Mouse (Mus musculus): Measurements from ENCODE around the gene Tmem253. TPM values are rescaled to one million over a fixed set of nuclear protein-coding genes. Genes with fewer than 3 reads are reported as not detected.

The Tmem253 gene
- polyA plus RNA-seq, 1 experiment, result 0.34 TPM

DNA sequence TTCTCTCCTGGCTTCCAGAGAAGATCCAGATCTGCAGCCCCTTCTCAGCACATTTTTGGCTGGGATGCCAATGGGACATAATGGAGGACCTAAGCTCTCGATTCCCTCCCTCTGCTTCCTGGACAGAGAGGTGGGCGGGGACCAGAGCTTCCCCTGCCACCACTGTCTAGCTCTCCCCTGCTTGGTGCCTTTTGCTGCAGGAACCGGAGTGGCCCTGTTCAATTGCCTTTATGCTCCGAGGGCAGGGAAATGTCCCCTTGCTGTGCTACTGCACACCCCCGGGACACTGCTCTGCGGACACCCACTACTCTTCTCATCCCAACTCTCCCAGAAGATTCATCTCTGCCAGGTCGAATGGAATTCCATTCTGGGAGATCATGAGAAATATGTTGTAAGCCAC lies 10.3 kb upstream of the Tmem253 start:
- Histone ChIP-seq H3K36me3 (ENCODE audit: control insufficient read depth, insufficient read depth) (peaks cover 20% of the 10 kb centered on the region), H3K4me3 (no peak overlapping the region), H3K27me3 (ENCODE audit: control insufficient read depth, insufficient read depth, insufficient read length) (no peaks in the 10 kb centered on the region), H3K4me2 (ENCODE audit: low read depth) (no peak overlapping the region), H3K79me2 (ENCODE audit: control insufficient read depth, insufficient read depth) (no peaks in the 10 kb centered on the region), H3ac (ENCODE audit: control insufficient read depth, insufficient read length) (no peak overlapping the region)
- TF ChIP-seq MYOD1 (IDR thresholded peaks at IDR 0.05; ENCODE audit: control insufficient read depth in 1 of 3, insufficient read length in 2 of 3, low read depth in 2 of 3), result no peak
- no peak for TF ChIP-seq CEBPB (IDR thresholded peaks at IDR 0.05; ENCODE audit: insufficient read depth, poor library complexity, severe bottlenecking)
- no peak for TF ChIP-seq POLR2A (IDR thresholded peaks at IDR 0.05; ENCODE audit: insufficient read length, low read depth)
- TF ChIP-seq TCF12 (IDR thresholded peaks at IDR 0.05; ENCODE audit: insufficient read depth, poor library complexity, severe bottlenecking), result no peak
- TF ChIP-seq E2F4 (IDR thresholded peaks at IDR 0.05; ENCODE audit: insufficient read depth), result no peak
- no peak for TF ChIP-seq TCF3 (IDR thresholded peaks at IDR 0.05; ENCODE audit: insufficient read length, low read depth)
- no peak for TF ChIP-seq MYOG (IDR thresholded peaks at IDR 0.05; ENCODE audit: control insufficient read depth in 1 of 3, insufficient read depth in 1 of 3, insufficient read length in 2 of 3, low read depth in 2 of 3)
- no peak for TF ChIP-seq REST (IDR thresholded peaks at IDR 0.05; ENCODE audit: insufficient read depth, insufficient read length)
- TF ChIP-seq USF1 (IDR thresholded peaks at IDR 0.05; ENCODE audit: low read depth), result no peak
- TF ChIP-seq POLR2AphosphoS2 (IDR thresholded peaks at IDR 0.05; ENCODE audit: insufficient read length, low read depth), result no peak
- no peak for TF ChIP-seq SRF (IDR thresholded peaks at IDR 0.05; ENCODE audit: control insufficient read depth, insufficient read length, low read depth)
- no peak for TF ChIP-seq MAX (IDR thresholded peaks at IDR 0.05; ENCODE audit: low read depth)

DNA sequence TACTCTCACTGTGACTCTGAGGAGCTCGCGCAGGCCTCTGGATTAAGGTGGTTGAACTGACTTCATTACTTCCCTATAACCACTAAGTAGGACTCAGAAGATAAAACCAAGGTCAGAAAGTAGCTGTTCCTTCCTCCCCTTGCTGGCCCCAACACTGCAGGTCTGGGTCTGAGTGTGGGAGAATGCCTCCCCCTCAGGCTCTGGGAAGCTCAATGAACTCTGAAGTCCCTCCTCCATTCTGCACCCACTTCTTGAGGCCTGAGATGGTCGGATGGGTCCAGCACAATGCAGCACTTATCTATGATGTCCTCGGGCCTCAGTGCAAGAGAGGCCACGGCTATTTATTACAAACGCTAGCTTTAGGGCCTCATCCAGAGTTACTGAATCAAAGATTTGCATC lies 9.8 kb upstream of the Tmem253 start:
- Histone ChIP-seq H3ac (ENCODE audit: control insufficient read depth, insufficient read length) (no peak overlapping the region), H3K36me3 (ENCODE audit: control insufficient read depth, insufficient read depth) (peaks cover 20% of the 10 kb centered on the region), H3K27me3 (ENCODE audit: control insufficient read depth, insufficient read depth, insufficient read length) (no peaks in the 10 kb centered on the region), H3K4me3 (no peak overlapping the region), H3K79me2 (ENCODE audit: control insufficient read depth, insufficient read depth) (no peaks in the 10 kb centered on the region), H3K4me2 (ENCODE audit: low read depth) (no peak overlapping the region)
- TF ChIP-seq TCF12 (IDR thresholded peaks at IDR 0.05; ENCODE audit: insufficient read depth, poor library complexity, severe bottlenecking), result no peak
- no peak for TF ChIP-seq REST (IDR thresholded peaks at IDR 0.05; ENCODE audit: insufficient read depth, insufficient read length)
- TF ChIP-seq TCF3 (IDR thresholded peaks at IDR 0.05; ENCODE audit: insufficient read length, low read depth), result no peak
- TF ChIP-seq MAX (IDR thresholded peaks at IDR 0.05; ENCODE audit: low read depth), result no peak
- no peak for TF ChIP-seq CEBPB (IDR thresholded peaks at IDR 0.05; ENCODE audit: insufficient read depth, poor library complexity, severe bottlenecking)
- no peak for TF ChIP-seq E2F4 (IDR thresholded peaks at IDR 0.05; ENCODE audit: insufficient read depth)
- no peak for TF ChIP-seq USF1 (IDR thresholded peaks at IDR 0.05; ENCODE audit: low read depth)
- TF ChIP-seq MYOG (IDR thresholded peaks at IDR 0.05; ENCODE audit: control insufficient read depth in 1 of 3, insufficient read depth in 1 of 3, insufficient read length in 2 of 3, low read depth in 2 of 3), result no peak
- TF ChIP-seq POLR2A (IDR thresholded peaks at IDR 0.05; ENCODE audit: insufficient read length, low read depth), result no peak
- no peak for TF ChIP-seq MYOD1 (IDR thresholded peaks at IDR 0.05; ENCODE audit: control insufficient read depth in 1 of 3, insufficient read length in 2 of 3, low read depth in 2 of 3)
- TF ChIP-seq POLR2AphosphoS2 (IDR thresholded peaks at IDR 0.05; ENCODE audit: insufficient read length, low read depth), result no peak
- TF ChIP-seq SRF (IDR thresholded peaks at IDR 0.05; ENCODE audit: control insufficient read depth, insufficient read length, low read depth), result no peak

DNA sequence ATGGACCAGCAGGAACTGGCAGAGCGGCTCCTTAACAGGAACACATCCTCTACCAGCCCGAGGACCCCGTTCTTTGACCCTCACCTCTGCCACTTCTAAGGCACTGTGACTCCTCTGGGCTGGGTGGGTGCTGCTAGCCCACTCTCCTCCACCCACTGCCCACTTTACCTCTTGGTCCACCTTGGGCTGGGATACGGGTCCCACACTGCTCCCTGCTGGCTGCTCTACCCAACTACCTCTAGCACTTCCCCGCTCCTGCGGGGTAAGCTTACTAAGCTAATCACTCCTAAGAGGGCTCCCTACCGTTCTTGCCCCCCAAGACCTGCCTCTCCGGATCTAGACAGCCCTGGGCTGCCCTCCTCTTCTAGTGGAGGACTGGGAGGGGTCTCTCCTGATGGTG lies 9.2 kb upstream of the Tmem253 start:
- H3ac ChIP-seq (ENCODE audit: control insufficient read depth, insufficient read length), result no peak overlapping the region
- H3K27me3 ChIP-seq (ENCODE audit: control insufficient read depth, insufficient read depth, insufficient read length), result no peaks in the 10 kb centered on the region
- no peak overlapping the region for H3K4me2 ChIP-seq (ENCODE audit: low read depth)
- TF ChIP-seq USF1 (IDR thresholded peaks at IDR 0.05; ENCODE audit: low read depth), result no peak
- no peak for TF ChIP-seq CEBPB (IDR thresholded peaks at IDR 0.05; ENCODE audit: insufficient read depth, poor library complexity, severe bottlenecking)
- no peak for TF ChIP-seq MAX (IDR thresholded peaks at IDR 0.05; ENCODE audit: low read depth)
- no peak for TF ChIP-seq POLR2A (IDR thresholded peaks at IDR 0.05; ENCODE audit: insufficient read length, low read depth)
- TF ChIP-seq TCF3 (IDR thresholded peaks at IDR 0.05; ENCODE audit: insufficient read length, low read depth), result no peak
- TF ChIP-seq TCF12 (IDR thresholded peaks at IDR 0.05; ENCODE audit: insufficient read depth, poor library complexity, severe bottlenecking), result no peak
- TF ChIP-seq MYOG (IDR thresholded peaks at IDR 0.05; ENCODE audit: control insufficient read depth in 1 of 3, insufficient read depth in 1 of 3, insufficient read length in 2 of 3, low read depth in 2 of 3), result no peak
- no peak for TF ChIP-seq MYOD1 (IDR thresholded peaks at IDR 0.05; ENCODE audit: control insufficient read depth in 1 of 3, insufficient read length in 2 of 3, low read depth in 2 of 3)
- no peak for TF ChIP-seq POLR2AphosphoS2 (IDR thresholded peaks at IDR 0.05; ENCODE audit: insufficient read length, low read depth)
- no peak for TF ChIP-seq SRF (IDR thresholded peaks at IDR 0.05; ENCODE audit: control insufficient read depth, insufficient read length, low read depth)
- TF ChIP-seq E2F4 (IDR thresholded peaks at IDR 0.05; ENCODE audit: insufficient read depth), result no peak
- H3K36me3 ChIP-seq (ENCODE audit: control insufficient read depth, insufficient read depth), result peaks cover 20% of the 10 kb centered on the region
- H3K79me2 ChIP-seq (ENCODE audit: control insufficient read depth, insufficient read depth), result no peaks in the 10 kb centered on the region
- H3K4me3 ChIP-seq, result no peak overlapping the region

DNA sequence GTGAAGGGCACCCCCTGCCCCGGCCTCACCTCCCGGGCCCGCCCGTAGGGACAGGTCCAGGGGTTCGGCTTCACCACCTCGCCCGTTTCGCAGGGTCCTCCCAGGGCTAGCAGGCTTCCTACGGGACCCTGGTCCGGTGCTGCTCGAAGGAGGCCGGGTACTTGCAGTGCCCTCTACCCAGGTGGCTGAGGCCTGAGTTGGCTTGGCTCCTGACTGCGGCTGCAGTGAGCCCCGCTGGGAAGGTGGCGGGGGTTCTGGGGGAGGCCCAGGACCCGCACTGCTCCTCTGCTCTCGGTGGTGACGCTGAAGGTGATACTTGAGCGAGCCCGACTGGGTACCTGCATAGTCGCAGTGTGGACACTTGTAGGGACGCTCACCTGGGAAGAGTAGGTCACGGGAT lies 8.7 kb upstream of the Tmem253 start:
- H3K79me2 ChIP-seq (ENCODE audit: control insufficient read depth, insufficient read depth), result no peaks in the 10 kb centered on the region
- peaks cover 19% of the 10 kb centered on the region for H3K36me3 ChIP-seq (ENCODE audit: control insufficient read depth, insufficient read depth)
- TF ChIP-seq TCF12 (IDR thresholded peaks at IDR 0.05; ENCODE audit: insufficient read depth, poor library complexity, severe bottlenecking) (no peak), E2F4 (IDR thresholded peaks at IDR 0.05; ENCODE audit: insufficient read depth) (no peak), MYOD1 (IDR thresholded peaks at IDR 0.05; ENCODE audit: control insufficient read depth in 1 of 3, insufficient read length in 2 of 3, low read depth in 2 of 3) (no peak), POLR2AphosphoS2 (IDR thresholded peaks at IDR 0.05; ENCODE audit: insufficient read length, low read depth) (peak; percentile 55), SRF (IDR thresholded peaks at IDR 0.05; ENCODE audit: control insufficient read depth, insufficient read length, low read depth) (no peak), MYOG (IDR thresholded peaks at IDR 0.05; ENCODE audit: control insufficient read depth in 1 of 3, insufficient read depth in 1 of 3, insufficient read length in 2 of 3, low read depth in 2 of 3) (no peak), POLR2A (IDR thresholded peaks at IDR 0.05; ENCODE audit: insufficient read length, low read depth) (no peak), USF1 (IDR thresholded peaks at IDR 0.05; ENCODE audit: low read depth) (no peak), MAX (IDR thresholded peaks at IDR 0.05; ENCODE audit: low read depth) (no peak)

More for the DNA sequence above, 8.7 kb upstream of the Tmem253 start:
- Histone ChIP-seq H3K4me2 (ENCODE audit: low read depth) (no peak overlapping the region), H3ac (ENCODE audit: control insufficient read depth, insufficient read length) (no peak overlapping the region), H3K27me3 (ENCODE audit: control insufficient read depth, insufficient read depth, insufficient read length) (no peaks in the 10 kb centered on the region), H3K4me3 (no peak overlapping the region)
